Mouse (Mus musculus) urinary bladder, postnatal 4 days (tissue): ENCODE results near the gene Gm49486.

ENCODE experiments used
- DNase-seq, 2 experiments: peaks; one replicate each; pipeline ENCODE4 v3.0.0; 2021 to 2022; ENCODE audit warnings: low spot score in 2 of 2

Gm49486 gene

DNA sequence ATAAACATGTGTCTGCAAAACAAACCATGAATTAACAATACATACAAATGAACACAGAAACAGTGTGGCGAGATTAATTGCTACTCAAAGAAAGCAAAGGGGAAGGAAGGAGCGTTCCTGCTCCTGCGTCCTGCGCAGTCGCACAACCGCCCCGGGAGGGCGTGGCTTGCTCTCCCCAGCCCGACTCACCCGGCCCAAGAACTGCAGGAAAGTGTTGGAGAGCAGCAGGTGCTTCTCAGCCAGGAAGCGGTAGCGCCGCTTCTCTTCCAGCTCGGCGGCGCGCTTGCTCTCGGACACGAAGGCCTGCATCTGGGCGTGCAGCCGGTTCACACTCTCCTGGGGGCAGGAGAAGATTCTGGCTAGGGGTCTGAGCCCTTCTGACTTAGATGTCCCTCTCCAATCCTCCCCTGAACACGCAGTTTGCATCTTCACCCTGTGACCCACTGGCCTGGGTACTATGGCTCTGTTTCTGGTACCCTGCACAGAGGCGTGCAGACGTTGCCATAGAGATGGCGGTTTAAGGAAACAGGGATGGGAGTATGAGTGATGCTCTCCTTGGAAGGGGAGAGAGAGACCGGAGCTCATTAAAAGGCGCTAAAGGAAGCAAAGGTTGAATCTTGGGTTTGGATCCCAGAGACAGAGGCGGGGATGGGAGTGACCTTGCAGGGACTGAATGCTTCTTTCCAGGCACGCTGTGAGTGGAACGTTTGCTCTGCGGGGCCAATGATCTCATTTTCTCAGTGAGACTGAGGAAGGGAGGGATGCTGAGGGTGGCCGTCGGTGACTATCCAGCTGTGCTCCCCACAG is 41.3 kb downstream of the Gm49486 start:
- DNase-seq = peak; percentile 57 to 77

- DNase-seq = no peak
Observed at GRCm38 (mm10) chr15:79271124-79271746, 42.0 kb downstream of the Gm49486 start.

DNA sequence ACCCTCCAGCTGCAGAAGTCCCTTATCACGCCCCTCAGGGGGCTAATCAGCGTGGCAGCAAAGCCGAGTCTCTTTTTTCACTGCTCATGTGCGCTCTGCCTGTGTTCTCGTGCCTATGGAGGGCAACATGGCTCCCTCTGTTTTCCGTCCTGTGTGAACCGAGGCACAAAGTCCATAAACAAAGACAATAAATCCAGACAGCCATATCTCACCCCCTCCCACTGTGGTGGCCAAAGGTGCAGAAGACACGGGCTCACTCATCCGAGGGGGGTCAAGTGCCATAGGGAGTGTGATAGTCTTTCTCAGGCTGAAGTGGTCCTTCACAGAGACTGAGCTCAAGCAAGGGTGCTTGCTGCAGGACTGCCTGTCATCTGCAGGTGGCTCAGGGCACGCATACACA is 43.8 kb downstream of the Gm49486 start:
- DNase-seq = no peak

- no peak for DNase-seq
Observed at GRCm38 (mm10) chr15:79277728-79278127, 48.5 kb downstream of the Gm49486 start.

DNA sequence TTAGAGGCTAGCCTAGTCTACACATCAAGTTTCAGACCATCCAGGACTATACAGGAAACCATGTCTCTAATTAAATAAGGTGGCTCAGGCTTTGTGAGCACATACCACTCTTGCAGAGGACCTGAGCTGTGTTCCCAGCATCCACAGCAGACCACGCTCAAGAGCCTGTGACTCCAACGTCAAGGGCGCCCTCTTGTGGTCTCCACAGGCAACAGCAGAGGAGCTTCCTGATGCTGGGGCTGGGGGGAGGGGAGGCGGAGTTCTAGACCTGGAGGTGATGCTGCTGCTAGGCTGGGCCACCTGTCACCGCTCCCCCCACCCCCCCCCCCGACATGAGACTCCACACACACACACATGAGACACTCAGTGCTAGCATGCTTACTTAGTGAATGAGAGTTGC is 51.0 kb downstream of the Gm49486 start:
- no peak for DNase-seq

DNA sequence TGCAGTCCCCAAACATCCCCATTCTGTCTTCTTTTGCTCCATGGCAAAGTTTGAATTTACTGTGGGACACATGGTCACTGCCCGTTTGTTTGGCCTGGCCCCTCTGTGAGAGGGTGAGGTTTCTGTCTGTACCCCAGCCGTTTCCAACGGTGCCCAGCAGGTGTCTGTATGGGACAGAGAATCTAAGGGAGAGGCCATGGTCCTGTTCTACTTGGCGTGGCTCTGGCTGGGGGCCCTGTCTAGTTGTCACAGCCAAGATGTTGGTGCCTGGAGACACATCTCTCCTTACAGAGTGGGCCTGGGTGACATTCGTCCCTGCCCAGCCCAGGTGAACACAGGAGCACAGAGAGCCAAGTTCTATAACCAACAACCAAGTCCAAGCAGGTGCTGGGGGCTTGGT is 51.7 kb downstream of the Gm49486 start:
- no peak for DNase-seq

DNA sequence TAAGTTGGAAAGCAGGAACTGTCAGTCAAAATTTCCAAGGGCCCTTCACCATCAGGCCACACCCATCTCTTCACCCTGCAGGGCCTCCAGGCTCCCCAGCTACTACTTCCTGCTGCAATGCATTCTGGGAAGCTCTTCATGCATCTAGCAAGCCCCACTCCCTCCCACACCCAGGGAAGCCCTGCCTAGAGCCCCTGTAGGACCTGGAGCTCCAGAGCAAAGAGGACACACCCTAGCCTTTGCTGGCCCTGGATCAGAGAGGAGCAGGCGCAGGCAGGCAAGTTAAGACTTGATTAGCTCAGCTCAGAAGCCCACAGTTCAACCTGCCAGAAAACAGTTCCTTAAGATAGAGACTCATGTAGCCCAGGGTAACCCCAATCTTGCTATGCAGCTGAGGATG is 52.2 kb downstream of the Gm49486 start:
- DNase-seq = no peak

GRCm38 (mm10) chr15:79282434-79282833 is 53.2 kb downstream of the Gm49486 start:
- DNase-seq = no peak

DNA sequence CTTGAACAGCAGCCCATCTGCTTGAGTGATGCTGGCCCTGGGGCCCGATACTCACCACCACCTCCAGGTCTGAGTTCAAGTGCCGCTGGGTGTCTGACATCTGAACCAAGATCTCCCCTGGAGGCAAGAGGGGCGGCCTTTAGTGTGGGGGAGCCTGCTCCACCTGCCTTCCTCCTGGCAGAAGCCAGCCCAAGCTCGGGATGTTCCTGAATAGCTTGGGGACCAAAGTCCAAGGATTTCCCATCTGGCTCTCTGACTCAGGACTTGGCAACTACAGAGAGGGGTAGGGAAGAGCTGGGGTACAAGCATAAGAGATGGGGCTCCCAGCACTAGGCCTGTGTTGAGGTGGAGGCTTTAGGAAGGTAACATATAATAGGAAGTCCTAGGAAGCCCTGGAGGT is 54.2 kb downstream of the Gm49486 start:
- no peak for DNase-seq

- DNase-seq = no peak
Observed at GRCm38 (mm10) chr15:79285399-79285798, 56.2 kb downstream of the Gm49486 start, which contains the start of gene Baiap2l2. TSS of gene Baiap2l2 (minus strand) at chr15:79285537.

GRCm38 (mm10) chr15:79286141-79286540 is 57.0 kb downstream of the Gm49486 start:
- DNase-seq = no peak

- DNase-seq = no peak
Observed at GRCm38 (mm10) chr15:79287091-79287490, 57.9 kb downstream of the Gm49486 start.

GRCm38 (mm10) chr15:79288387-79288786 is 59.2 kb downstream of the Gm49486 start:
- DNase-seq = no peak

DNA sequence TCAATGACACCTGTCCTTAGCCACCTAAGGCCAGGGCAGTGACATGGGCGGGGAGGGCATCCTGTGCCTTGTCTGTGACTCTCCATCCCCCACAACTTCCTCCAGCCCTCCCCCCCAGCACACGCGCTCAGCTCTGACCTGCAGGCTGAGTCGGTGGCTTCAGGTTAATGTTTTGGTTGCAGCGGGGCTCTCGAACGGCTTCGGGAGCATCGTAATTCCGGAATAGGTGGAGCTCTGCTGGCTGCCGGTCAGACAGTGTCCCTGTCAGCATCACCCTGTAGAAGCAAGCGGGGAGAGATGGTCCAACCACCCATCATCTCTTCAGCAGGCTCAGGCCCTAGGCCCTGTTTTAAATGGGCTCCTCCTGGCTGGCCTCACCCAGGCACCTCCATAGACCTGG is 60.2 kb downstream of the Gm49486 start:
- no peak for DNase-seq

GRCm38 (mm10) chr15:79290340-79290739 is 61.1 kb downstream of the Gm49486 start:
- DNase-seq = no peak

GRCm38 (mm10) chr15:79292779-79293178 is 63.6 kb downstream of the Gm49486 start:
- no peak for DNase-seq

GRCm38 (mm10) chr15:79298553-79298952 is 69.4 kb downstream of the Gm49486 start:
- DNase-seq = no peak

DNA sequence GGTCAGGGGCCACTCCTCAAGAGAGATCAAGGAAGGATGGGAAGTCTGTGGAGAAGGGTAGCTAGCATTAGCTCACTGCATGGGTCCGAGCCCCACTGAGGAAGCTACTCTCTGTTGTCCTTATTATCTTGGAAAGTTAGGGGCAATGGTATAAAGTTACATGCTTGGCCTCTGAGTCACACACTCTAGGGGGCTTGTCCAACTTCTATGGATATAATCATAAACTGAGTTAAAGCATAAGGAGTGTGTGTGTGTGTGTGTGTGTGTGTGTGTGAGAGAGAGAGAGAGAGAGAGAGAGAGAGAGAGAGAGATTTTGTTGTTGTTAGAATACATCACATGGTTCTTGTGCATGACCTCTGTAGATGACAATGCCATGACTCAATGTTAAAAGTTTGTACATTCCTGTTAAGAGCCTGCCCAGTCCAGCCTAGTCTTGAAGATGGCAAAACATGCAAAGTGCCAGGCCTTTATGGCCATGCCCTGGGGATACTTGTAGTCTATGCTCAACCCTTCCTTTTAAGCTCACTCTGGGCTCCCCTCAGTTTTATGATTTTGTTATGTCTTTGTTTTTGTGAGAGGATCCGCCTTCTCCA is 70.5 kb downstream of the Gm49486 start:
- no peak for DNase-seq

GRCm38 (mm10) chr15:79303725-79304124 is 74.5 kb downstream of the Gm49486 start:
- DNase-seq = no peak

DNA sequence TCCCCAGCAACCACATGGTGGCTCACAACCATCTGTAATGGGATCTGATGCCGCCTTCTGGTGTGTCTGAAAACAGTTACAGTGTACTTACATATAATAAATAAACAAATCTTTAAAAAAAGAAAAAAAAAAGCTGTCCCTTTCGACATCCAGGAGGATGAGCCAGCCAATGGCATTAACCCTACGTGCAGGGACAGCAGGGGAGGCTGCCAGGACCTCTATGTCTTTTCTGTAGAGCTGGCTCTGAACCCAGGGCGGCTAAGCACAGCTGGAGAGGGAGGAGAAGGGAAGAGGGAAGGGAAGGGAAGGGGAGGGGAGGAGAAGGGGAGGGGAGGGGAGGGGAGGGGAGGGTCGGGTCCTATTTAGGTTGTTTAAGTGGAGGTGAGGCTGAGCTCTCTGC is 75.6 kb downstream of the Gm49486 start:
- DNase-seq = no peak

GRCm38 (mm10) chr15:79306043-79306637 is 76.9 kb downstream of the Gm49486 start:
- no peak for DNase-seq
